Mouse (Mus musculus) erythroblast, adult 5-6 weeks (primary cell): ENCODE results near the gene Fasn. TPM values are rescaled to one million over a fixed set of nuclear protein-coding genes. Genes with fewer than 3 reads are reported as not detected.
A peak's percentile ranks its signal among the peaks of the same experiment; 100 is the strongest.
"Not testable (repeated sequence)": the region's sequence is repeated elsewhere in the genome, so short reads cannot be mapped to it uniquely, and the experiment has no call there.

Source experiments
- ATAC-seq: replicated peaks from 2 replicates; pipeline ENCODE4 v1.8.0; 2016; ENCODE audit warnings: moderate number of reproducible peaks, mild to moderate bottlenecking, moderate TSS enrichment, inconsistent platforms; ENCODE audit not compliant: poor library complexity, low FRiP score, severe bottlenecking
- total RNA-seq, 2 experiments: library from RNA; stranded (forward) in 1 of 2; stranded (reverse) in 1 of 2; fragments of 150-400 nt in 1 of 2; fragments of 200-764, 138-1000 nt in 1 of 2; gene quantifications; 2 replicates each; pipeline versions ENCODE4 v1.2.3 to v1.2.4; 2015 to 2017; ENCODE audit warnings: low replicate concordance in 2 of 2

The Fasn gene
- total RNA-seq, 2 experiments from 2014 or later, result 2.6 to 7.9 TPM

GRCm38 (mm10) chr11:120768206-120768605, 56.1 kb downstream of the Fasn start:
- ATAC-seq, result no peak

GRCm38 (mm10) chr11:120767023-120767422, 57.3 kb downstream of the Fasn start:
- ATAC-seq, result peak; percentile 16; the same call in 1 of the 2 replicates

DNA sequence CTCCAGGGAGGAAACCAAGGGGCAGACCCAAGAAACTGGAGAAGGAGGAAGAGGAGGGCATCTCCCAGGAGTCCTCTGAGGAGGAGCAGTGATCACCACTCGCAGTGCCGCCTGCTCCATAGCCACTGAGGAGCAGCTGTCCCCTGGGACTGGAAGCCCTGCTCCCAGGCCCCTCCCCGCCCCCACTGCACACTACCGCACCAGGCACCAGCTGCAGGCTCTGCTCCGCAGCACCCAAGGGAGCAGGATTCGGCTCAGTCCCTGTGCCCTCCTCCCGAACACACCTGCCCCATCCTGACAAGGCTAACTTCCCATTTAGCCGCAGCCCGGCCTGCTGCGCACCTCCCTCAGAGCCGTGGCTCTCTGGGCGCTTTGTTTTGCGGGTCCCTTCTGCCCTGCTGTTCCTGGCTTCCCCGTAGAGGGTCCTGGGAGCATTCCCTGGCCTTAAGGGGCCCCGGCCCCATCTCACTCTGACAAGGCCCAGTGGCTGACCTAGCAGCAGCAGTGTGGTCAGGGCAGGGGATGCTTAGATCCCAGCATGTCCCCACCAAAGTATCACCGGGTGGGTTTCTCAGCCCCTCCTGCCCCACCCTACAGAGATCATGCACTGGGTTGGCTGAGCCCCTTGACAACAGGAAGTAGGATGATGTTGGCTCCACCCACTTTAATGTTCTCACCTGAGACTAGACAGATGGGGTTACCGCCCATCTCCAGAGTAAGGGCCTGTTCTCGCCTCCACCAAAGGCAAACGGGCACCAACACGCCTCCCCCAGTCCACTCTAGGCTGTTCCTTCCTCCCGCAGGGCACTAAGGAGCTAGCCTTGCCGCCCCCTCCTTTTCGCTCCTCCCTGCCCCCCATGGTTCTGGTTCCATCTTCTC, 61.0 kb downstream of the Fasn start:
- 0 out of 2 replicates have a peak, but pooled peaks have one; percentile 30 for ATAC-seq

DNA sequence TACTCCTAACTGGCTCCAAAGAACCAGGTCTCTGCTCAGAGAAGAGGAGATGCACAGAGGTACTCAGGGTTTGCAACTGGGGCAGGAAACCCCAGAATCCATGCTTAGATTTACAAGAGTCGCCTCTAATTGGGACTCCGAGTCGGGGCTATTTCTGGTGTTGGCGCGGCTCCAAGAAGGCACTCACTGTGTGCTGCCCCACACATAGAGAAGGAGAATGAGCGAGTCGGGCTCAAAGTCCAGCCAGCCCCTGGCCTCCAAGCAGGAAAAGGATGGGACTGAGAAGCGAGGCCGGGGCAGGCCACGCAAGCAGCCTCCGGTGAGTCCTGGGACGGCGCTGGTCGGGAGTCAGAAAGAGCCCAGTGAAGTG, 61.7 kb downstream of the Fasn start, which contains the start of gene Hmga1b:
Gene Hmga1b, plus strand, starts transcription at position 123 of the 370 bp plus-strand sequence.
- ATAC-seq, result not testable (repeated sequence)

GRCm38 (mm10) chr11:120761811-120762671, 62.3 kb downstream of the Fasn start:
- no peak for ATAC-seq

- ATAC-seq, result no peak
Observed at GRCm38 (mm10) chr11:120760236-120760635, 64.1 kb downstream of the Fasn start.

Other genes starting within 250 kb of the Fasn start
- gene Arhgdia, start 242.9 kb downstream of the Fasn start, total RNA-seq (2015; ENCODE audit: low replicate concordance), result 101 and 127 TPM in 2 replicates
- 35.7 and 38.1 TPM in 2 replicates for gene Arhgdia, start 242.9 kb downstream of the Fasn start, total RNA-seq (2017; ENCODE audit: low replicate concordance)
- gene Alyref, start 226.2 kb downstream of the Fasn start, total RNA-seq (2015; ENCODE audit: low replicate concordance), result 60.6 and 67.8 TPM in 2 replicates
- gene Alyref, start 226.2 kb downstream of the Fasn start, total RNA-seq (2017; ENCODE audit: low replicate concordance), result 86.1 and 86.4 TPM in 2 replicates
- gene Anapc11, start 226.1 kb downstream of the Fasn start, total RNA-seq (2015; ENCODE audit: low replicate concordance), result 15.0 and 16.9 TPM in 2 replicates
- gene Anapc11, start 226.1 kb downstream of the Fasn start, total RNA-seq (2017; ENCODE audit: low replicate concordance), result 0.56 and 6.5 TPM in 2 replicates
- not detected in 2 replicates for gene Npb, start 216.1 kb downstream of the Fasn start, total RNA-seq (2015; ENCODE audit: low replicate concordance)
- gene Npb, start 216.1 kb downstream of the Fasn start, total RNA-seq (2017; ENCODE audit: low replicate concordance), result not detected in 2 replicates
- gene Pcyt2, start 206.6 kb downstream of the Fasn start, total RNA-seq (2015; ENCODE audit: low replicate concordance), result 7.7 and 20.7 TPM in 2 replicates
- gene Pcyt2, start 206.6 kb downstream of the Fasn start, total RNA-seq (2017; ENCODE audit: low replicate concordance), result 19.8 and 39.8 TPM in 2 replicates
- gene Sirt7, start 199.3 kb downstream of the Fasn start, total RNA-seq (2015; ENCODE audit: low replicate concordance), result 21.9 and 26.1 TPM in 2 replicates
- 48.8 and 52.1 TPM in 2 replicates for gene Sirt7, start 199.3 kb downstream of the Fasn start, total RNA-seq (2017; ENCODE audit: low replicate concordance)
- 65.3 and 78.0 TPM in 2 replicates for gene Mafg, start 190.9 kb downstream of the Fasn start, total RNA-seq (2015; ENCODE audit: low replicate concordance)
- 137 and 154 TPM in 2 replicates for gene Mafg, start 190.9 kb downstream of the Fasn start, total RNA-seq (2017; ENCODE audit: low replicate concordance)
- gene Pycr1, start 180.8 kb downstream of the Fasn start, total RNA-seq (2015; ENCODE audit: low replicate concordance), result 2.3 TPM in 1 of 2 replicates, not detected in the other
- gene Pycr1, start 180.8 kb downstream of the Fasn start, total RNA-seq (2017; ENCODE audit: low replicate concordance), result not detected in 2 replicates
- gene Myadml2, start 176.4 kb downstream of the Fasn start, total RNA-seq (2015; ENCODE audit: low replicate concordance), result not detected in 2 replicates
- gene Myadml2, start 176.4 kb downstream of the Fasn start, total RNA-seq (2017; ENCODE audit: low replicate concordance), result not detected in 2 replicates
- not detected in 2 replicates for gene Notum, start 163.4 kb downstream of the Fasn start, total RNA-seq (2015; ENCODE audit: low replicate concordance)
- gene Notum, start 163.4 kb downstream of the Fasn start, total RNA-seq (2017; ENCODE audit: low replicate concordance), result not detected in 2 replicates
- gene Aspscr1, start 151.6 kb downstream of the Fasn start, total RNA-seq (2015; ENCODE audit: low replicate concordance), result 16.7 and 17.6 TPM in 2 replicates
- gene Aspscr1, start 151.6 kb downstream of the Fasn start, total RNA-seq (2017; ENCODE audit: low replicate concordance), result 10.7 and 15.9 TPM in 2 replicates
- 24.5 and 59.8 TPM in 2 replicates for gene Cenpx, start 110.8 kb downstream of the Fasn start, total RNA-seq (2015; ENCODE audit: low replicate concordance)
- 2.2 and 10.8 TPM in 2 replicates for gene Cenpx, start 110.8 kb downstream of the Fasn start, total RNA-seq (2017; ENCODE audit: low replicate concordance)
- gene Lrrc45, start 110.6 kb downstream of the Fasn start, total RNA-seq (2015; ENCODE audit: low replicate concordance), result 1.5 and 2.3 TPM in 2 replicates
- gene Lrrc45, start 110.6 kb downstream of the Fasn start, total RNA-seq (2017; ENCODE audit: low replicate concordance), result 3.7 and 7.0 TPM in 2 replicates
- gene Rac3, start 103.1 kb downstream of the Fasn start, total RNA-seq (2015; ENCODE audit: low replicate concordance), result 3.3 TPM in 1 of 2 replicates, not detected in the other
- gene Rac3, start 103.1 kb downstream of the Fasn start, total RNA-seq (2017; ENCODE audit: low replicate concordance), result not detected in 2 replicates
- gene Dcxr, start 97.3 kb downstream of the Fasn start, total RNA-seq (2015; ENCODE audit: low replicate concordance), result 6.1 and 6.5 TPM in 2 replicates
- gene Dcxr, start 97.3 kb downstream of the Fasn start, total RNA-seq (2017; ENCODE audit: low replicate concordance), result 1.9 and 3.1 TPM in 2 replicates
- gene Cbr2, start 92.4 kb downstream of the Fasn start, total RNA-seq (2015; ENCODE audit: low replicate concordance), result 9.0 TPM in 1 of 2 replicates, not detected in the other
- gene Cbr2, start 92.4 kb downstream of the Fasn start, total RNA-seq (2017; ENCODE audit: low replicate concordance), result not detected in 2 replicates
- 7.1 and 52.7 TPM in 2 replicates for gene Hmga1b, start 61.8 kb downstream of the Fasn start, total RNA-seq (2015; ENCODE audit: low replicate concordance)
- 0.77 and 7.7 TPM in 2 replicates for gene Hmga1b, start 61.8 kb downstream of the Fasn start, total RNA-seq (2017; ENCODE audit: low replicate concordance)
- gene Rfng, start 40.3 kb downstream of the Fasn start, total RNA-seq (2015; ENCODE audit: low replicate concordance), result 0.58 and 5.0 TPM in 2 replicates
- 0.60 and 1.3 TPM in 2 replicates for gene Rfng, start 40.3 kb downstream of the Fasn start, total RNA-seq (2017; ENCODE audit: low replicate concordance)
- gene Gps1, start 40.3 kb downstream of the Fasn start, total RNA-seq (2015; ENCODE audit: low replicate concordance), result 22.8 and 28.4 TPM in 2 replicates
- 16.2 and 18.1 TPM in 2 replicates for gene Gps1, start 40.3 kb downstream of the Fasn start, total RNA-seq (2017; ENCODE audit: low replicate concordance)
- 10.0 and 12.5 TPM in 2 replicates for gene Dus1l, start 28.1 kb downstream of the Fasn start, total RNA-seq (2015; ENCODE audit: low replicate concordance)
- gene Dus1l, start 28.1 kb downstream of the Fasn start, total RNA-seq (2017; ENCODE audit: low replicate concordance), result 6.4 and 8.5 TPM in 2 replicates
- gene Ccdc57, start 108.3 kb upstream of the Fasn start, total RNA-seq (2015; ENCODE audit: low replicate concordance), result 2.3 and 5.2 TPM in 2 replicates
- gene Ccdc57, start 108.3 kb upstream of the Fasn start, total RNA-seq (2017; ENCODE audit: low replicate concordance), result 4.4 and 6.0 TPM in 2 replicates
- gene Slc16a3, start 123.9 kb upstream of the Fasn start, total RNA-seq (2015; ENCODE audit: low replicate concordance), result 5.2 and 11.7 TPM in 2 replicates
- gene Slc16a3, start 123.9 kb upstream of the Fasn start, total RNA-seq (2017; ENCODE audit: low replicate concordance), result 5.6 and 7.1 TPM in 2 replicates
- 70.3 and 83.2 TPM in 2 replicates for gene Csnk1d, start 166.8 kb upstream of the Fasn start, total RNA-seq (2015; ENCODE audit: low replicate concordance)
- gene Csnk1d, start 166.8 kb upstream of the Fasn start, total RNA-seq (2017; ENCODE audit: low replicate concordance), result 121 and 148 TPM in 2 replicates
- gene Cd7, start 214.9 kb upstream of the Fasn start, total RNA-seq (2015; ENCODE audit: low replicate concordance), result 5.9 TPM in 1 of 2 replicates, not detected in the other
- 4.8 TPM in 1 of 2 replicates, not detected in the other for gene Cd7, start 214.9 kb upstream of the Fasn start, total RNA-seq (2017; ENCODE audit: low replicate concordance)
- gene Sectm1b, start 239.0 kb upstream of the Fasn start, total RNA-seq (2015; ENCODE audit: low replicate concordance), result not detected in 2 replicates
- not detected in 2 replicates for gene Sectm1b, start 239.0 kb upstream of the Fasn start, total RNA-seq (2017; ENCODE audit: low replicate concordance)